9 mouse cellular contexts compared by ENCODE assay signal in the genomic region with DNA sequence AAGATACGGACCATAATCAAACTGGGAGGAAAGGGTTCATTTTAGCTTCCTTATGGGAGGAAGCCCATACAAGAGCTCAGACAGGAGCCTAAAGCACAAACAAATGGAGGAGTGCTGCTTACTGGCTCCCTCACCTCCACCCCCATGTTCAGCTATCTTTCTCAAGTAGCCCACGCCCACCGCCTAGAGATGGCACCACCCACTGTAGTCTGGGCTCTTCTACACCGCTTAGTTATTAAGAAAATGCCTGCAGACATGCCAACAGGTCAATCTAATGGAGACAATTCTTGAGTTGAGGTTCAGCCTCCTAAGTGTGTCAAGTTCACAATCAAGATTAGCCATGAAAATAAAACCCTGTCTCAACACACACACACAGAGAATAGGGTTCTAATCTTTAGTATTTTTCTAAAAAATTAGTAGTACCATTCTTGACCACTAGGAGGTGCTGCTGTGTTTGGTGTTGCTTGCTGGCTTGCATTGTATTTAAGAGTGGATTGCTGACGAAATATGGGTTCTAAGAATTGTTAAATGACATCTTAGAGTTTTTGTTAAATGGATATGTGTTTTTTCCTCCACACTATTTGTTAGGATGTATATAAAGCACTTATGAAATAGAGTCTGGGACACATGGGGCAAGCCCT. TPM values are rescaled to one million over a fixed set of nuclear protein-coding genes. Genes with fewer than 3 reads are reported as not detected.
DNase-seq lines count a peak whose midpoint lies in the region; ATAC-seq and TF ChIP-seq lines count a peak whose summit lies in the region.
"Had no signal": no experiment of that assay in that cellular context is flagged by ENCODE, and none has a peak within 500 bp of the region (broad histone marks: within the 10 kb centered on the region; RNA-seq: fewer than 3 reads in every experiment).

No protein-coding gene starts in this region.

- H3K9me3 ChIP-seq in neural tube, embryonic 15.5 days (replicated peaks): no peaks in the 10 kb centered on the region
- H3K9me3 ChIP-seq: heart, embryonic 13.5 days; megakaryocyte, embryonic 14.5 days had no signal

- TF ChIP-seq CTCF in lung, adult 2 months (IDR thresholded peaks at IDR 0.05; ENCODE audit: insufficient read depth, low read length): peak; percentile 15; the same call in 1 of the 2 replicates

- TF ChIP-seq POLR2A in lung, adult 2 months (IDR thresholded peaks at IDR 0.05; ENCODE audit: borderline replicate concordance, extremely low read depth, low read depth, low read length): no peak

- H3K4me2 ChIP-seq in neural tube, embryonic 15.5 days: no peak overlapping the region
- H3K4me2 ChIP-seq: heart, embryonic 13.5 days had no signal

- no peak for DNase-seq in lung, adult 2 months
- DNase-seq in lung, postnatal 14 days: no peak
- peak; percentile 52 for DNase-seq in Muller cell, postnatal 12 days (ENCODE audit: inconsistent ontology term)
- peak; percentile 49 for DNase-seq in embryo, embryonic 9.5 days (ENCODE audit: extremely low spot score)
- DNase-seq in thymus, postnatal 14 days: no peak
- no peak for DNase-seq in right cerebral cortex, adult 18-20 months

- no peak overlapping the region for H3K4me3 ChIP-seq in lung, adult 2 months (replicated peaks; ENCODE audit: extremely low read depth, low read depth, low read length)
- H3K4me3 ChIP-seq in neural tube, embryonic 15.5 days (replicated peaks): no peak overlapping the region
- H3K4me3 ChIP-seq: heart, embryonic 13.5 days; megakaryocyte, embryonic 14.5 days had no signal

- 0 out of 2 replicates have a peak, but pooled peaks cover 4% of the 10 kb centered on the region for H3K36me3 ChIP-seq in neural tube, embryonic 15.5 days

- 74% methylated on average over 5 of the region's 5 CpGs for WGBS in lung, adult 2 months
- WGBS in neural tube, embryonic 15.5 days: 78% methylated on average over 5 of the region's 5 CpGs

- ATAC-seq in neural tube, embryonic 15.5 days (ENCODE audit: low FRiP score): 0 out of 2 replicates have a peak, but pooled peaks have one; percentile 40

- H3K27ac ChIP-seq in neural tube, embryonic 15.5 days (replicated peaks): no peak overlapping the region
- H3K27ac ChIP-seq: heart, embryonic 13.5 days had no signal

- no peaks in the 10 kb centered on the region for H3K4me1 ChIP-seq in lung, adult 2 months (ENCODE audit: control insufficient read depth, insufficient read depth, low read length)
- H3K4me1 ChIP-seq in neural tube, embryonic 15.5 days: peaks cover under 1% of the 10 kb centered on the region
- H3K4me1 ChIP-seq: heart, embryonic 13.5 days had no signal

- H3K27me3 ChIP-seq in neural tube, embryonic 15.5 days (replicated peaks): no peaks in the 10 kb centered on the region
- H3K27me3 ChIP-seq: megakaryocyte, embryonic 14.5 days had no signal

- H3K9ac ChIP-seq in neural tube, embryonic 15.5 days (replicated peaks): no peak overlapping the region
- H3K9ac ChIP-seq: heart, embryonic 13.5 days had no signal

RNA-seq across cellular contexts. Expression of a gene that starts 6.3 kb away (rescaled TPM):
- 2.3 and 3.6 TPM in 2 replicates for polyA plus RNA-seq in lung, adult 2 months (2012; rRNA removed)
- 15.1 and 27.7 TPM in 2 replicates for polyA plus RNA-seq in neural tube, embryonic 15.5 days (2015; fragmentation: Nextera tagmentation; extraction: Ambion mirVana)

RNA-seq across cellular contexts. Expression of a gene that starts 29.4 kb away (rescaled TPM):
- 0.03 and 0.05 TPM in 2 replicates for polyA plus RNA-seq in lung, adult 2 months (2012; rRNA removed)
- 30.9 and 32.8 TPM in 2 replicates for polyA plus RNA-seq in neural tube, embryonic 15.5 days (2015; fragmentation: Nextera tagmentation; extraction: Ambion mirVana)

RNA-seq across cellular contexts. Expression of a gene that starts 29.4 kb away (rescaled TPM):
- 3.7 and 4.6 TPM in 2 replicates for polyA plus RNA-seq in lung, adult 2 months (2012; rRNA removed)
- 8.0 and 14.8 TPM in 2 replicates for polyA plus RNA-seq in neural tube, embryonic 15.5 days (2015; fragmentation: Nextera tagmentation; extraction: Ambion mirVana)

Comparison
In these comparisons a context has a peak if more than half of its experiments do, and no peak if none do; other contexts are left out.
1. DNase-seq: peak in Muller cell, postnatal 12 days (single experiment) and embryo, embryonic 9.5 days (single experiment); none in lung, adult 2 months (single experiment), lung, postnatal 14 days (single experiment), thymus, postnatal 14 days (single experiment) and right cerebral cortex, adult 18-20 months (single experiment).
2. RNA of a gene that starts 29.4 kb away (polyA plus RNA-seq): 30.9 to 32.8 TPM in neural tube, embryonic 15.5 days; 0.03 to 0.05 TPM in lung, adult 2 months; every median in the first group is over 10 times any median in the second.